Mouse (Mus musculus) limb, embryonic 12.5 days (tissue): ENCODE results near the gene Klhdc2. TPM values are rescaled to one million over a fixed set of nuclear protein-coding genes. Genes with fewer than 3 reads are reported as not detected.

Experiments used
- polyA plus RNA-seq: library from polyadenylated mRNA; unstranded; fragments of >200 nt; fragmentation: Nextera tagmentation; extraction: Ambion mirVana; gene quantifications from 2 replicates; pipeline ENCODE4 v1.2.1, GENCODE M21; 2016

Klhdc2 gene
- polyA plus RNA-seq, 1 experiment from 2014 or later: 196 TPM

Other genes starting within 250 kb of the Klhdc2 start
- 1,704 and 1,735 TPM in 2 replicates for gene Rps29, start 137.5 kb upstream of the Klhdc2 start, polyA plus RNA-seq
- gene Lrr1, start 127.9 kb upstream of the Klhdc2 start, polyA plus RNA-seq: 32.0 and 33.2 TPM in 2 replicates
- 555 and 558 TPM in 2 replicates for gene Rpl36al, start 112.6 kb upstream of the Klhdc2 start, polyA plus RNA-seq
- 48.4 and 53.0 TPM in 2 replicates for gene Mgat2, start 112.5 kb upstream of the Klhdc2 start, polyA plus RNA-seq
- 37.9 and 40.8 TPM in 2 replicates for gene Gm49383, start 99.6 kb upstream of the Klhdc2 start, polyA plus RNA-seq
- gene Dnaaf2, start 98.3 kb upstream of the Klhdc2 start, polyA plus RNA-seq: 14.6 and 16.0 TPM in 2 replicates
- 28.4 and 36.2 TPM in 2 replicates for gene Gm49384, start 92.4 kb upstream of the Klhdc2 start, polyA plus RNA-seq
- gene Pole2, start 68.5 kb upstream of the Klhdc2 start, polyA plus RNA-seq: 30.5 and 32.6 TPM in 2 replicates
- gene Klhdc1, start 55.5 kb upstream of the Klhdc2 start, polyA plus RNA-seq: 4.9 and 6.9 TPM in 2 replicates
- gene Nemf, start 60.5 kb downstream of the Klhdc2 start, polyA plus RNA-seq: 95.1 and 99.3 TPM in 2 replicates
- gene Arf6, start 75.5 kb downstream of the Klhdc2 start, polyA plus RNA-seq: 65.3 and 66.1 TPM in 2 replicates
- gene Gm9887, start 75.8 kb downstream of the Klhdc2 start, polyA plus RNA-seq: 1.7 and 2.0 TPM in 2 replicates